In genomic region chr5:63821176-63821575, GRCm38 (mm10) we compare ENCODE assay signal across 11 mouse cellular contexts. TPM values are rescaled to one million over a fixed set of nuclear protein-coding genes. Genes with fewer than 3 reads are reported as not detected.
A peak's percentile ranks its signal among the peaks of the same experiment; 100 is the strongest.
DNase-seq lines count a peak whose midpoint lies in the region; ATAC-seq and TF ChIP-seq lines count a peak whose summit lies in the region.
"Had no signal": no experiment of that assay in that cellular context is flagged by ENCODE, and none has a peak within 500 bp of the region (broad histone marks: within the 10 kb centered on the region; RNA-seq: fewer than 3 reads in every experiment).

No protein-coding gene starts in this region.

- peak; percentile 8; the same call in 1 of the 2 replicates for TF ChIP-seq CTCF in heart, adult 2 months (IDR thresholded peaks at IDR 0.05)
- TF ChIP-seq CTCF in Patski (IDR thresholded peaks at IDR 0.05), result peak; percentile 29

- intact Hi-C loops in heart, adult 2 months (cut with DNase I), result no loop called here
- intact Hi-C loops in heart, postnatal 36 days (cut with DNase I), result no loop called here

- DNase-seq in heart, adult 2 months, result no peak
- DNase-seq in heart, postnatal 36 days, result no peak
- no peak for DNase-seq in Patski (ENCODE audit: low read depth, low spot score)
- peak; percentile 5 for DNase-seq in naive thymus-derived CD4-positive, alpha-beta T cell, adult 2 months (ENCODE audit: low read depth)
- DNase-seq in embryo, embryonic 11 days, result no peak
- no peak for DNase-seq in cerebellum, adult 11 months
- no peak for DNase-seq in cerebellum, adult 9-10 months
- DNase-seq: forebrain, postnatal 0 days had no signal

- in situ Hi-C loops in Patski (cut with MboI; ENCODE audit: low pct_unique_long_range_greater_than_20kb), result no loop called here

- H3K36me3 ChIP-seq in heart, adult 2 months (ENCODE audit: control insufficient read depth, insufficient read depth, low read length), result no peaks in the 10 kb centered on the region
- no peaks in the 10 kb centered on the region for H3K36me3 ChIP-seq in liver, embryonic 15.5 days (replicated peaks)
- H3K36me3 ChIP-seq: hindbrain, embryonic 15.5 days had no signal

- H3K27ac ChIP-seq in heart, adult 2 months, result no peak overlapping the region
- H3K27ac ChIP-seq in liver, embryonic 15.5 days (replicated peaks), result peak overlapping the region; percentile 72
- H3K27ac ChIP-seq: hindbrain, embryonic 15.5 days had no signal

- POLR2A ChIA-PET in Patski (lab: Charles Lee), result interaction anchor here (0.7 kb wide), 1 partner anchor 110 kb away, joined by 7 read pairs; no protein-coding TSS in a partner anchor

- H3K4me2 ChIP-seq in liver, embryonic 15.5 days, result no peak overlapping the region
- H3K4me2 ChIP-seq: hindbrain, embryonic 15.5 days had no signal

- no peaks in the 10 kb centered on the region for H3K4me1 ChIP-seq in heart, adult 2 months (ENCODE audit: control insufficient read depth, insufficient read depth, low read length)
- H3K4me1 ChIP-seq in liver, embryonic 15.5 days (replicated peaks), result peaks cover 49% of the 10 kb centered on the region
- H3K4me1 ChIP-seq: hindbrain, embryonic 15.5 days had no signal

- TF ChIP-seq EP300 in heart, adult 2 months (IDR thresholded peaks at IDR 0.05; ENCODE audit: insufficient read depth, low read depth, low read length), result no peak

- no peak overlapping the region for H3K4me3 ChIP-seq in heart, adult 2 months
- no peak overlapping the region for H3K4me3 ChIP-seq in liver, embryonic 15.5 days (replicated peaks)
- H3K4me3 ChIP-seq: hindbrain, embryonic 15.5 days had no signal

- no peak for TF ChIP-seq POLR2A in heart, adult 2 months (IDR thresholded peaks at IDR 0.05; ENCODE audit: insufficient read depth, low read depth, low read length)

- CTCF ChIA-PET in Patski (lab: Charles Lee), result interaction anchor here (0.9 to 2.8 kb wide), 3 partner anchors 13 to 26 kb away, joined by 3 to 14 read pairs (median 3); no protein-coding TSS in a partner anchor

- no peak overlapping the region for H3K9ac ChIP-seq in heart, adult 2 months (ENCODE audit: low read depth, low read length)
- H3K9ac ChIP-seq in liver, embryonic 15.5 days, result no peak overlapping the region
- H3K9ac ChIP-seq: forebrain, postnatal 0 days; hindbrain, embryonic 15.5 days had no signal

- WGBS in heart, adult 2 months, result 86% methylated on average over 5 of the region's 5 CpGs
- 48% methylated on average over 5 of the region's 5 CpGs for WGBS in liver, embryonic 15.5 days (ENCODE audit: insufficient replicate concordance)

- H3K9me3 ChIP-seq in liver, embryonic 15.5 days (replicated peaks), result no peaks in the 10 kb centered on the region
- H3K9me3 ChIP-seq: hindbrain, embryonic 15.5 days had no signal

- no peak for ATAC-seq in Patski
- ATAC-seq in liver, embryonic 15.5 days (ENCODE audit: insufficient read depth), result no peak; the same call in 1 of the 2 replicates
- ATAC-seq: activated CD4-positive, CD25-positive, alpha-beta regulatory T cell, adult 4 months; forebrain, postnatal 0 days had no signal

- no peaks in the 10 kb centered on the region for H3K27me3 ChIP-seq in heart, adult 2 months (ENCODE audit: control insufficient read depth, insufficient read depth, low read length)
- H3K27me3 ChIP-seq in Patski, result no peaks in the 10 kb centered on the region
- H3K27me3 ChIP-seq in liver, embryonic 15.5 days, result no peaks in the 10 kb centered on the region
- H3K27me3 ChIP-seq: hindbrain, embryonic 15.5 days had no signal

- no peaks in the 10 kb centered on the region for H3K79me2 ChIP-seq in heart, adult 2 months (replicated peaks; ENCODE audit: control insufficient read depth, insufficient read depth, low read length)

RNA-seq across cellular contexts. Expression of gene 0610040J01Rik, which starts 9.0 kb away (rescaled TPM):
- 1 to 10 TPM; 3.1 to 3.2 TPM for total RNA-seq in heart, adult 2 months (2021)
- polyA plus RNA-seq in heart, adult 2 months (2012; rRNA removed), result 3.1 and 3.4 TPM in 2 replicates
- total RNA-seq in heart, postnatal 36 days (2021), result 1 to 10 TPM; 2.1 to 2.7 TPM
- 0.58 TPM for polyA plus RNA-seq in Patski (2021)
- polyA plus RNA-seq in liver, embryonic 15.5 days (2015; fragmentation: Nextera tagmentation; extraction: Ambion mirVana), result 20.4 and 24.6 TPM in 2 replicates
- polyA plus RNA-seq: activated CD4-positive, CD25-positive, alpha-beta regulatory T cell, adult 4 months had no signal
